Mouse (Mus musculus) megakaryocyte, embryonic 14.5 days (primary cell): ENCODE measurements around the gene Ubxn6.

Source experiments
- FLI1 ChIP-seq: IDR thresholded peaks from 2 replicates; pipeline ENCODE4 v1.6.1; 2012; ENCODE audit warnings: low read length, inconsistent platforms, mixed read lengths
- GATA1 ChIP-seq: IDR thresholded peaks from 3 replicates; pipeline ENCODE4 v1.6.1; 2012; ENCODE audit warnings: mixed read lengths, low read length, inconsistent platforms, borderline replicate concordance

- TF ChIP-seq GATA1, result no peak
- TF ChIP-seq FLI1, result peak; percentile 75; the same call in 1 of the 2 replicates
These were observed 38.5 kb downstream of the Ubxn6 start, which contains the start of gene Sh3gl1 for GRCm38 (mm10) chr17:56036176-56036900.
